Mouse (Mus musculus) MEL (cell line): Measurements from ENCODE around the gene Mrpl49. TPM values are rescaled to one million over a fixed set of nuclear protein-coding genes. Genes with fewer than 3 reads are reported as not detected.

Experiments used
- DNase-seq: peaks from one replicate; pipeline ENCODE4 v3.0.0; 2011; ENCODE audit warnings: low read depth, low spot score
- H3K27ac ChIP-seq: 2 replicates; pipeline ENCODE4 v1.5.1; 2012; ENCODE audit warnings: low read depth, mild to moderate bottlenecking, control low read depth, low read length, moderate library complexity; ENCODE audit not compliant: control insufficient read depth
- H3K27me3 ChIP-seq, 2 experiments: fragments of 150-350 bp in 1 of 2; sonication (generic) in 1 of 2; 2 replicates each; pipeline ENCODE4 v1.6.1; 2012; ENCODE audit warnings: low read length in 2 of 2, mild to moderate bottlenecking in 2 of 2, improper control_type of control experiment in 1 of 2, moderate library complexity in 1 of 2; ENCODE audit not compliant: insufficient read depth in 2 of 2, control insufficient read depth in 1 of 2
- H3K36me3 ChIP-seq, 2 experiments: 2 replicates each; pipeline ENCODE4 v1.6.1; 2012 to 2014; ENCODE audit warnings: low read length in 2 of 2, improper control_type of control experiment in 1 of 2, inconsistent platforms in 1 of 2, mild to moderate bottlenecking in 1 of 2; ENCODE audit not compliant: insufficient read depth in 2 of 2, control insufficient read depth in 1 of 2
- H3K4me1 ChIP-seq, 2 experiments: fragments of 150-350 bp in 1 of 2; sonication (generic) in 1 of 2; 2 replicates each; pipeline ENCODE4 v1.6.1; 2012; ENCODE audit warnings: low read length in 2 of 2, improper control_type of control experiment in 1 of 2, mild to moderate bottlenecking in 1 of 2; ENCODE audit not compliant: insufficient read depth in 2 of 2, control insufficient read depth in 1 of 2
- H3K4me3 ChIP-seq, 2 experiments: fragments of 150-350 bp in 1 of 2; sonication (generic) in 1 of 2; 2 replicates each; pipeline ENCODE4 v1.5.1; 2012; ENCODE audit warnings: low read depth in 2 of 2, low read length in 2 of 2, mild to moderate bottlenecking in 2 of 2, moderate library complexity in 2 of 2, control low read depth in 1 of 2, improper control_type of control experiment in 1 of 2; ENCODE audit not compliant: control insufficient read depth in 1 of 2, insufficient read depth in 1 of 2
- H3K79me2 ChIP-seq: 2 replicates; pipeline ENCODE4 v1.6.1; 2012; ENCODE audit warnings: mild to moderate bottlenecking, low read length, moderate library complexity; ENCODE audit not compliant: control insufficient read depth, poor library complexity, insufficient read depth
- H3K9ac ChIP-seq: 2 replicates; pipeline ENCODE4 v1.6.1; 2012; ENCODE audit warnings: low read depth, mild to moderate bottlenecking, control low read depth, low read length, moderate library complexity; ENCODE audit not compliant: control insufficient read depth, poor library complexity, severe bottlenecking
- H3K9me3 ChIP-seq: fragments of 150-350 bp; sonication (generic); replicated peaks from 2 replicates; pipeline ENCODE4 v1.6.1; 2012; ENCODE audit warnings: mild to moderate bottlenecking, low read length, improper control_type of control experiment, moderate library complexity; ENCODE audit not compliant: insufficient read depth
- CHD1 ChIP-seq: IDR thresholded peaks from 2 replicates; pipeline ENCODE4 v1.6.1; 2012; ENCODE audit warnings: low read depth, mild to moderate bottlenecking, inconsistent platforms, low read length, improper control_type of control experiment
- CHD2 ChIP-seq: IDR thresholded peaks from 2 replicates; pipeline ENCODE4 v1.6.1; 2011; ENCODE audit warnings: low read length, improper control_type of control experiment
- CTCF ChIP-seq, 3 experiments: IDR thresholded peaks in 2 of 3; conservative IDR thresholded peaks in 1 of 3; 2 replicates each; pipeline ENCODE4 v1.5.1; 2011 to 2012; ENCODE audit warnings: low read length in 3 of 3, low read depth in 2 of 3, mild to moderate bottlenecking in 2 of 3, improper control_type of control experiment in 1 of 3, inconsistent platforms in 1 of 3, mixed read lengths in 1 of 3, moderate library complexity in 1 of 3; ENCODE audit not compliant: control insufficient read depth in 1 of 3, insufficient read depth in 1 of 3, poor library complexity in 1 of 3, severe bottlenecking in 1 of 3
- GABPA ChIP-seq: IDR thresholded peaks from 2 replicates; pipeline ENCODE4 v1.6.1; 2012; ENCODE audit warnings: low read depth, mild to moderate bottlenecking, inconsistent platforms, low read length, improper control_type of control experiment, moderate library complexity
- JUND ChIP-seq: IDR thresholded peaks from 2 replicates; pipeline ENCODE4 v1.6.1; 2011; ENCODE audit warnings: low read depth, mild to moderate bottlenecking, improper control_type of control experiment, low read length
- KAT2A ChIP-seq: conservative IDR thresholded peaks from 2 replicates; pipeline ENCODE4 v1.6.1; 2012; ENCODE audit warnings: low read depth, low read length, improper control_type of control experiment, inconsistent platforms
- MAX ChIP-seq: IDR thresholded peaks from 2 replicates; pipeline ENCODE4 v1.6.1; 2011; ENCODE audit warnings: low read length, improper control_type of control experiment
- MAZ ChIP-seq: IDR thresholded peaks from 2 replicates; pipeline ENCODE4 v1.6.1; 2012; ENCODE audit warnings: low read depth, mild to moderate bottlenecking, inconsistent platforms, low read length, improper control_type of control experiment
- MXI1 ChIP-seq: IDR thresholded peaks from 2 replicates; pipeline ENCODE4 v1.6.1; 2011; ENCODE audit warnings: mild to moderate bottlenecking, low read depth, low read length, improper control_type of control experiment
- MYB ChIP-seq: IDR thresholded peaks from 2 replicates; pipeline ENCODE4 v1.6.1; 2011; ENCODE audit warnings: mild to moderate bottlenecking, low read depth, low read length, improper control_type of control experiment
- MYC ChIP-seq: IDR thresholded peaks from 2 replicates; pipeline ENCODE4 v1.6.1; 2011; ENCODE audit warnings: low read depth, mild to moderate bottlenecking, low read length, improper control_type of control experiment, moderate library complexity
- POLR2A ChIP-seq, 2 experiments: IDR thresholded peaks; 2 replicates each; pipeline ENCODE4 v1.6.1; 2011 to 2012; ENCODE audit warnings: low read length in 2 of 2, mild to moderate bottlenecking in 2 of 2, control low read depth in 1 of 2, improper control_type of control experiment in 1 of 2, low read depth in 1 of 2, moderate library complexity in 1 of 2; ENCODE audit not compliant: control insufficient read depth in 1 of 2, insufficient read depth in 1 of 2, poor library complexity in 1 of 2
- POLR2AphosphoS2 ChIP-seq: IDR thresholded peaks from 2 replicates; pipeline ENCODE4 v1.6.1; 2011; ENCODE audit warnings: low read length, improper control_type of control experiment
- RAD21 ChIP-seq: IDR thresholded peaks from 2 replicates; pipeline ENCODE4 v1.6.1; 2011; ENCODE audit warnings: mild to moderate bottlenecking, low read depth, low read length, improper control_type of control experiment
- RCOR1 ChIP-seq: IDR thresholded peaks from 2 replicates; pipeline ENCODE4 v1.6.1; 2012; ENCODE audit warnings: low read depth, mild to moderate bottlenecking, inconsistent platforms, low read length, improper control_type of control experiment
- SMC3 ChIP-seq: IDR thresholded peaks from 2 replicates; pipeline ENCODE4 v1.6.1; 2011; ENCODE audit warnings: low read depth, low read length, improper control_type of control experiment
- TBP ChIP-seq: IDR thresholded peaks from 2 replicates; pipeline ENCODE4 v1.8.0; 2011; ENCODE audit warnings: low read depth, low read length, improper control_type of control experiment
- TCF12 ChIP-seq: IDR thresholded peaks from 2 replicates; pipeline ENCODE4 v1.6.1; 2014; ENCODE audit warnings: low read depth, mild to moderate bottlenecking, inconsistent platforms, low read length, improper control_type of control experiment, moderate library complexity
- UBTF ChIP-seq: IDR thresholded peaks from 2 replicates; pipeline ENCODE4 v1.6.1; 2012; ENCODE audit warnings: low read depth, mild to moderate bottlenecking, inconsistent platforms, low read length, improper control_type of control experiment, moderate library complexity, borderline replicate concordance; ENCODE audit not compliant: insufficient read depth
- USF2 ChIP-seq, 2 experiments: IDR thresholded peaks; 2 replicates each; pipeline ENCODE4 v1.6.1; 2011 to 2012; ENCODE audit warnings: improper control_type of control experiment in 2 of 2, low read length in 2 of 2, borderline replicate concordance in 1 of 2, inconsistent platforms in 1 of 2, low read depth in 1 of 2, mild to moderate bottlenecking in 1 of 2; ENCODE audit not compliant: insufficient read depth in 1 of 2
- ZC3H11A ChIP-seq: IDR thresholded peaks from 2 replicates; pipeline ENCODE4 v1.6.1; 2012; ENCODE audit warnings: low read depth, mild to moderate bottlenecking, inconsistent platforms, low read length, improper control_type of control experiment
- ZNF384 ChIP-seq: IDR thresholded peaks from 2 replicates; pipeline ENCODE4 v1.6.1; 2012; ENCODE audit warnings: low read depth, mild to moderate bottlenecking, inconsistent platforms, low read length, improper control_type of control experiment
- polyA plus RNA-seq, 2 experiments: library from polyadenylated mRNA; stranded (reverse) in 1 of 2; unstranded in 1 of 2; fragments of >175 nt in 1 of 2; fragments of >200 nt in 1 of 2; gene quantifications; 2 replicates each; pipeline versions ENCODE4 v1.2.1 to v1.2.4; 2012; ENCODE audit warnings: low replicate concordance in 2 of 2, low read depth in 1 of 2; ENCODE audit not compliant: insufficient read length in 2 of 2, insufficient read depth in 1 of 2, missing spikeins in 1 of 2
- total RNA-seq: library from RNA; depleted of rRNA; stranded (reverse); fragments of 300-350 nt; gene quantifications from 2 replicates; pipeline ENCODE4 v1.2.3, GENCODE M21; 2012

Gene Mrpl49
- total and polyA plus RNA-seq, 3 experiments = 81.6 to 98.7 TPM; not detected in 1

DNA sequence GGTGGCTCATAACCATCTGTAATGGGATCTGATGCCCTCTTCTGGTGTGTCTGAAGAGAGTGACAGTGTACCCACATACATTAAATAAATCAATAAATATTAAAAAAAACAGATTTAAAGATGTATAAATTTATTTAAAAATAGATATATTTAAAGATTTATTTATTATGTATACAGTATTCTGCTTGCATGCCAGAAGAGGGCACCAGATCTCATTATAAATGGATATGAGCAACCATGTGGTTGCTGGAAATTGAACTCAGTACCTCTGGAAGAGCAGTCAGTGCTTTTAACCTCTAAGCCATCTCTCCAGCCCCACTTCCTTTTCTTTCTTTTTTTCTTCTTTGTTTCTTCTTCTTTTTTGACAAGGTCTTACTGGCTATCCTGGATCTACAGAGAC is 17.6 kb downstream of the Mrpl49 start:
- Histone ChIP-seq H3K27me3 (no peaks in the 10 kb centered on the region; a peak in 1 of 4 replicates), H3K9me3 (no peaks in the 10 kb centered on the region), H3K79me2 (no peaks in the 10 kb centered on the region), H3K9ac (no peak overlapping the region), H3K36me3 (peaks cover 0 to 5% of the 10 kb centered on the region in 2 experiments; a peak in 2 of 4 replicates), H3K4me3 (no peak overlapping the region), H3K4me1 (peaks cover under 1 to 7% of the 10 kb centered on the region in 2 experiments)
- DNase-seq = peak; percentile 50
- peak; percentile 34 for TF ChIP-seq RAD21
- peak in 2 of 3 experiments; percentile 9 to 38; a peak in 2 of 6 replicates for TF ChIP-seq CTCF (IDR thresholded peaks at IDR 0.05 in 2 of 3, conservative IDR thresholded peaks at IDR 0.05 in 1 of 3; ENCODE audit: control insufficient read depth in 1 of 3, insufficient read depth in 1 of 3, low read depth in 2 of 3, low read length in 3 of 3, poor library complexity in 1 of 3, severe bottlenecking in 1 of 3)
- peak; percentile 41 for TF ChIP-seq SMC3
- no peak for TF ChIP-seq USF2 (IDR thresholded peaks at IDR 0.05; ENCODE audit: borderline replicate concordance in 1 of 2, insufficient read depth in 1 of 2, low read depth in 1 of 2, low read length in 2 of 2)
- TF ChIP-seq MAX = no peak
- peak; percentile 82 for TF ChIP-seq MYC
- peak; percentile 16; the same call in 1 of the 2 replicates for TF ChIP-seq ZC3H11A
- peak; percentile 85 for TF ChIP-seq TBP
- no peak for TF ChIP-seq MXI1
- TF ChIP-seq, all 39 proteins: peak for 6
- no peak overlapping the region for H3K27ac ChIP-seq

DNA sequence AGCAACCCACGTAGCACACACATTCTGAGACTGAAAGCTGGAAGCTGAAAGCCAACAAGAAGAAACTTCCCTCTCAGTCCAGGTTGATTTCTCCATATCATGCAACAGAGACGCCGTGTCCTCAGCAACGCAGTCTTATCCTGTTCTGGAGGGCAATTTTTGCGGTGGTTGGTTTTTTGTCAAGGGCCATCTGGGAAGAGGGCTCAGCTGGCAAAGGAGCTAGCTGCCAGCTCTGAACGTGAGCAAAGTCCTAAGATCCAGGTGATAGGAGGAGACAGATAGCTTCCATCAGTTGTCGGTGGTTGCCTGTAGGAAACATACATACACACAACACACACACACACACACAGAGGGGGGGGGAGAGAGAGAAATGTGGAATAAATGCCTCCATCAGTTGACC is 19.3 kb downstream of the Mrpl49 start:
- TF ChIP-seq CTCF (IDR thresholded peaks at IDR 0.05 in 2 of 3, conservative IDR thresholded peaks at IDR 0.05 in 1 of 3; ENCODE audit: control insufficient read depth in 1 of 3, insufficient read depth in 1 of 3, low read depth in 2 of 3, low read length in 3 of 3, poor library complexity in 1 of 3, severe bottlenecking in 1 of 3) (no peak), POLR2A (IDR thresholded peaks at IDR 0.05; ENCODE audit: control insufficient read depth in 1 of 2, insufficient read depth in 1 of 2, low read depth in 1 of 2, low read length in 2 of 2, poor library complexity in 1 of 2) (no peak), CHD2 (no peak), KAT2A (no peak), MXI1 (no peak), JUND (no peak), GABPA (no peak), CHD1 (no peak), TBP (no peak), TCF12 (no peak), ZNF384 (no peak), POLR2AphosphoS2 (no peak), MAZ (no peak), MYB (no peak), UBTF (no peak), RCOR1 (no peak)
- H3K9me3 ChIP-seq = no peaks in the 10 kb centered on the region
- DNase-seq = no peak
- H3K9ac ChIP-seq = no peak overlapping the region
- no peaks in the 10 kb centered on the region; a peak in 1 of 4 replicates for H3K27me3 ChIP-seq
- H3K4me1 ChIP-seq = peaks cover 0 to 3% of the 10 kb centered on the region in 2 experiments; a peak in 2 of 4 replicates
- no peaks in the 10 kb centered on the region for H3K79me2 ChIP-seq
- H3K27ac ChIP-seq = no peak overlapping the region
- H3K4me3 ChIP-seq = no peak overlapping the region
- H3K36me3 ChIP-seq = peaks cover 0 to 3% of the 10 kb centered on the region in 2 experiments; a peak in 2 of 4 replicates
